ENCODE assay signal across 31 mouse cellular contexts in genomic region chr4:117814333-117814732, GRCm38 (mm10). TPM values are rescaled to one million over a fixed set of nuclear protein-coding genes. Genes with fewer than 3 reads are reported as not detected.
DNase-seq lines count a peak whose midpoint lies in the region; ATAC-seq and TF ChIP-seq lines count a peak whose summit lies in the region.
"Had no signal": no experiment of that assay in that cellular context is flagged by ENCODE, and none has a peak within 500 bp of the region (broad histone marks: within the 10 kb centered on the region; RNA-seq: fewer than 3 reads in every experiment).

No protein-coding gene starts in this region.

- no peaks in the 10 kb centered on the region for H3K27me3 ChIP-seq in thymus, adult 2 months (ENCODE audit: control insufficient read depth, insufficient read depth, low read length)
- no peaks in the 10 kb centered on the region for H3K27me3 ChIP-seq in lung, embryonic 16.5 days (ENCODE audit: control insufficient read depth, insufficient read depth, low read depth, low read length)
- H3K27me3 ChIP-seq: forebrain, embryonic 12.5 days; hindbrain, embryonic 15.5 days; kidney, embryonic 15.5 days; midbrain, embryonic 12.5 days; neural tube, embryonic 12.5 days had no signal

- peak; percentile 7; the same call in 1 of the 2 replicates for ATAC-seq in lung, embryonic 16.5 days (ENCODE audit: low read depth)
- ATAC-seq: activated CD4-positive, CD25-positive, alpha-beta regulatory T cell, adult 4 months; inflammation-experienced regulatory T-cells, adult 6 months; liver, embryonic 12.5 days; liver, postnatal 0 days had no signal

- no peak for TF ChIP-seq POLR2A in thymus, adult 2 months (IDR thresholded peaks at IDR 0.05; ENCODE audit: control insufficient read depth, extremely low read depth, insufficient read depth, low read length, poor library complexity)

- no peak overlapping the region for H3K27ac ChIP-seq in thymus, adult 2 months (ENCODE audit: control insufficient read depth, insufficient read depth, low read length)
- no peak overlapping the region for H3K27ac ChIP-seq in lung, embryonic 16.5 days (ENCODE audit: low read length)
- H3K27ac ChIP-seq: forebrain, embryonic 12.5 days; hindbrain, embryonic 10.5 days; hindbrain, embryonic 15.5 days; kidney, embryonic 15.5 days; layer of hippocampus, adult 2 months; liver, embryonic 12.5 days; midbrain, embryonic 12.5 days; neural tube, embryonic 12.5 days had no signal

- DNase-seq in thymus, postnatal 4 days, result peak; percentile 23
- DNase-seq in thymus, adult 2 months, result no peak
- peak; percentile 64 for DNase-seq in lung, postnatal 36 days
- no peak for DNase-seq in cerebellum, postnatal 14 days
- no peak for DNase-seq in right cerebral cortex, postnatal 14 days
- no peak for DNase-seq in kidney, postnatal 14 days
- DNase-seq: adrenal gland, adult 2 months; B cell, adult 2 months; cerebellum, adult 2 months; gastrocnemius, postnatal 14 days; kidney, adult 11 months; kidney, postnatal 36 days; liver, postnatal 0 days had no signal

- WGBS in thymus, adult 2 months, result 66% methylated on average over 4 of the region's 4 CpGs
- 41% methylated on average over 4 of the region's 4 CpGs for WGBS in lung, embryonic 16.5 days

- H3K9ac ChIP-seq in lung, embryonic 16.5 days (ENCODE audit: low read length), result no peak overlapping the region
- H3K9ac ChIP-seq: forebrain, embryonic 12.5 days; hindbrain, embryonic 15.5 days; kidney, embryonic 15.5 days; liver, embryonic 12.5 days; liver, postnatal 0 days; midbrain, embryonic 12.5 days; neural tube, embryonic 12.5 days had no signal

- H3K9me3 ChIP-seq in lung, embryonic 16.5 days (ENCODE audit: control insufficient read depth, low read length), result 0 out of 2 replicates have a peak, but pooled peaks cover 2% of the 10 kb centered on the region
- H3K9me3 ChIP-seq: forebrain, embryonic 12.5 days; hindbrain, embryonic 15.5 days; kidney, embryonic 15.5 days; midbrain, embryonic 12.5 days had no signal

- no peaks in the 10 kb centered on the region for H3K36me3 ChIP-seq in thymus, adult 2 months (ENCODE audit: control insufficient read depth, insufficient read depth, low read length)
- no peaks in the 10 kb centered on the region for H3K36me3 ChIP-seq in lung, embryonic 16.5 days (ENCODE audit: control insufficient read depth, insufficient read depth, low read length)
- H3K36me3 ChIP-seq: forebrain, embryonic 12.5 days; hindbrain, embryonic 10.5 days; hindbrain, embryonic 15.5 days; kidney, embryonic 15.5 days; liver, embryonic 12.5 days; midbrain, embryonic 12.5 days; neural tube, embryonic 12.5 days had no signal

- no peak overlapping the region for H3K4me3 ChIP-seq in thymus, adult 2 months (ENCODE audit: control insufficient read depth, insufficient read depth, low read length)
- no peak overlapping the region for H3K4me3 ChIP-seq in lung, embryonic 16.5 days (ENCODE audit: low read length)
- H3K4me3 ChIP-seq: erythroblast, embryonic 14.5 days; forebrain, embryonic 12.5 days; hindbrain, embryonic 10.5 days; hindbrain, embryonic 15.5 days; kidney, embryonic 15.5 days; layer of hippocampus, adult 2 months; liver, embryonic 12.5 days; megakaryocyte, embryonic 14.5 days; midbrain, embryonic 12.5 days; myocyte; neural tube, embryonic 12.5 days had no signal

- TF ChIP-seq CTCF in thymus, adult 2 months (IDR thresholded peaks at IDR 0.05; ENCODE audit: borderline replicate concordance, control insufficient read depth, extremely low read depth, insufficient read depth, low read length, poor library complexity), result no peak

- H3K4me2 ChIP-seq in lung, embryonic 16.5 days (ENCODE audit: low read depth, low read length), result no peak overlapping the region
- H3K4me2 ChIP-seq: forebrain, embryonic 12.5 days; hindbrain, embryonic 15.5 days; kidney, embryonic 15.5 days; liver, embryonic 12.5 days; midbrain, embryonic 12.5 days; neural tube, embryonic 12.5 days had no signal

- H3K4me1 ChIP-seq in thymus, adult 2 months (replicated peaks; ENCODE audit: control insufficient read depth, insufficient read depth, low read length), result peaks cover 5% of the 10 kb centered on the region
- H3K4me1 ChIP-seq in lung, embryonic 16.5 days (replicated peaks; ENCODE audit: control insufficient read depth, insufficient read depth, low read length), result no peaks in the 10 kb centered on the region
- H3K4me1 ChIP-seq: hindbrain, embryonic 15.5 days; kidney, embryonic 15.5 days; midbrain, embryonic 12.5 days; neural tube, embryonic 12.5 days had no signal

RNA-seq across cellular contexts. Expression of gene Slc6a9, which starts 20.0 kb away (rescaled TPM):
- 4.7 and 8.2 TPM in 2 replicates for polyA plus RNA-seq in thymus, adult 2 months (2012; rRNA removed)
- polyA plus RNA-seq in lung, embryonic 16.5 days (2015; fragmentation: Nextera tagmentation; extraction: Ambion mirVana), result 9.1 and 9.2 TPM in 2 replicates
- polyA plus RNA-seq: inflammation-experienced regulatory T-cells, adult 6 months had no signal

RNA-seq across cellular contexts. Expression of gene Klf17, which starts 48.9 kb away (rescaled TPM):
- polyA plus RNA-seq in thymus, adult 2 months (2012; rRNA removed), result not detected in 2 replicates
- not detected in 2 replicates for polyA plus RNA-seq in lung, embryonic 16.5 days (2015; fragmentation: Nextera tagmentation; extraction: Ambion mirVana)
- polyA plus RNA-seq: activated CD4-positive, CD25-positive, alpha-beta regulatory T cell, adult 4 months; adrenal gland, adult 2 months; cerebellum, adult 2 months; embryonic facial prominence, embryonic 14.5 days; erythroblast, embryonic 14.5 days; forebrain, embryonic 12.5 days; heart, embryonic 14.5 days; hindbrain, embryonic 10.5 days; hindbrain, embryonic 15.5 days; kidney, embryonic 15.5 days; limb, embryonic 14.5 days; liver, embryonic 12.5 days; liver, postnatal 0 days; midbrain, embryonic 12.5 days; midbrain, postnatal 0 days; myocyte; neural tube, embryonic 12.5 days had no signal

RNA-seq across cellular contexts. Expression of gene Ccdc24, which starts 58.0 kb away (rescaled TPM):
- polyA plus RNA-seq in thymus, adult 2 months (2012; rRNA removed), result 0.51 and 0.81 TPM in 2 replicates
- 2.0 and 3.0 TPM in 2 replicates for polyA plus RNA-seq in lung, embryonic 16.5 days (2015; fragmentation: Nextera tagmentation; extraction: Ambion mirVana)
- polyA plus RNA-seq: activated CD4-positive, CD25-positive, alpha-beta regulatory T cell, adult 4 months; inflammation-experienced regulatory T-cells, adult 6 months had no signal

Comparison
In these comparisons a context has a peak if more than half of its experiments do, and no peak if none do; other contexts are left out.
1. DNase-seq: peak in thymus, postnatal 4 days (single experiment) and lung, postnatal 36 days (single experiment); none in thymus, adult 2 months (single experiment), cerebellum, postnatal 14 days (0 of 2), right cerebral cortex, postnatal 14 days (single experiment) and kidney, postnatal 14 days (single experiment).